Mouse (Mus musculus) bone marrow macrophage, adult 2 months (primary cell): ENCODE measurements around the gene Cdh5. TPM values are rescaled to one million over a fixed set of nuclear protein-coding genes. Genes with fewer than 3 reads are reported as not detected.
"Not testable (repeated sequence)": the region's sequence is repeated elsewhere in the genome, so short reads cannot be mapped to it uniquely, and the experiment has no call there.

ENCODE experiments used
- H3K27ac ChIP-seq: 2 replicates; pipeline ENCODE4 v1.5.1; 2012; ENCODE audit warnings: low read depth, low read length; ENCODE audit not compliant: insufficient read depth
- H3K4me1 ChIP-seq: 2 replicates; pipeline ENCODE4 v1.6.1; 2012; ENCODE audit warnings: low read length; ENCODE audit not compliant: control insufficient read depth, insufficient read depth
- H3K4me3 ChIP-seq: 2 replicates; pipeline ENCODE4 v1.5.1; 2012; ENCODE audit warnings: mild to moderate bottlenecking, low read length, moderate library complexity; ENCODE audit not compliant: insufficient read depth
- CTCF ChIP-seq: IDR thresholded peaks from 2 replicates; pipeline ENCODE4 v1.5.1; 2012; ENCODE audit warnings: low read depth, mild to moderate bottlenecking, low read length, moderate library complexity
- POLR2A ChIP-seq: IDR thresholded peaks from 2 replicates; pipeline ENCODE4 v1.6.1; 2012; ENCODE audit warnings: mild to moderate bottlenecking, low read depth, low read length, borderline replicate concordance
- polyA plus RNA-seq: library from polyadenylated mRNA; stranded (reverse); fragments of >200 nt; gene quantifications from 2 replicates; pipeline ENCODE4 v1.2.4, GENCODE M21; 2012; ENCODE audit not compliant: missing spikeins, insufficient read depth, insufficient read length

Gene Cdh5
- polyA plus RNA-seq: 0.19 TPM in 1 of 2 replicates, not detected in the other

- Histone ChIP-seq H3K4me3 (no peak within 1 kb of the TSS), H3K27ac (no peak within 1 kb of the TSS), H3K4me1 (peaks cover 6% of the 10 kb centered on the region; the same call in 1 of the 2 replicates)
- TF ChIP-seq POLR2A: no peak
- TF ChIP-seq CTCF: no peak
Observed at GRCm38 (mm10) chr8:104101415-104101814, at the start of gene Cdh5. TSS of gene Cdh5 (plus strand) at chr8:104101625.

GRCm38 (mm10) chr8:104059922-104060321 lies 41.5 kb upstream of the Cdh5 start:
- H3K4me3 ChIP-seq: no peak overlapping the region
- H3K4me1 ChIP-seq: no peaks in the 10 kb centered on the region
- H3K27ac ChIP-seq: no peak overlapping the region
- TF ChIP-seq POLR2A: no peak
- TF ChIP-seq CTCF: no peak

GRCm38 (mm10) chr8:104060446-104060845 lies 41.0 kb upstream of the Cdh5 start:
- TF ChIP-seq POLR2A (no peak), CTCF (no peak)
- H3K4me1 ChIP-seq: no peaks in the 10 kb centered on the region

GRCm38 (mm10) chr8:104061048-104061988 lies 40.1 kb upstream of the Cdh5 start:
- no peaks in the 10 kb centered on the region for H3K4me1 ChIP-seq
- no peak overlapping the region for H3K4me3 ChIP-seq
- no peak overlapping the region for H3K27ac ChIP-seq
- TF ChIP-seq CTCF: no peak
- no peak for TF ChIP-seq POLR2A

More at GRCm38 (mm10) chr8:104060446-104060845, 41.0 kb upstream of the Cdh5 start:
- no peak overlapping the region for H3K27ac ChIP-seq
- no peak overlapping the region for H3K4me3 ChIP-seq

- no peak for TF ChIP-seq CTCF
- TF ChIP-seq POLR2A: no peak
- H3K27ac ChIP-seq: no peak overlapping the region
Observed at GRCm38 (mm10) chr8:104061989-104062820, 39.2 kb upstream of the Cdh5 start.

GRCm38 (mm10) chr8:104065223-104065622 lies 36.2 kb upstream of the Cdh5 start:
- no peak for TF ChIP-seq POLR2A
- no peak for TF ChIP-seq CTCF
- H3K27ac ChIP-seq: no peak overlapping the region
- no peak overlapping the region for H3K4me3 ChIP-seq
- H3K4me1 ChIP-seq: no peaks in the 10 kb centered on the region

More at GRCm38 (mm10) chr8:104061989-104062820, 39.2 kb upstream of the Cdh5 start:
- H3K4me1 ChIP-seq: no peaks in the 10 kb centered on the region
- no peak overlapping the region for H3K4me3 ChIP-seq

- Histone ChIP-seq H3K27ac (no peak overlapping the region), H3K4me3 (no peak overlapping the region), H3K4me1 (no peaks in the 10 kb centered on the region)
- TF ChIP-seq POLR2A (no peak), CTCF (no peak)
Observed at GRCm38 (mm10) chr8:104065906-104066518, 35.4 kb upstream of the Cdh5 start.

GRCm38 (mm10) chr8:104067390-104067925 lies 34.0 kb upstream of the Cdh5 start:
- H3K4me1 ChIP-seq: no peaks in the 10 kb centered on the region
- TF ChIP-seq POLR2A (no peak), CTCF (no peak)
- no peak overlapping the region for H3K4me3 ChIP-seq
- no peak overlapping the region for H3K27ac ChIP-seq

- TF ChIP-seq POLR2A: no peak
- no peak overlapping the region for H3K4me3 ChIP-seq
- H3K4me1 ChIP-seq: no peaks in the 10 kb centered on the region
- no peak overlapping the region for H3K27ac ChIP-seq
Observed at GRCm38 (mm10) chr8:104068421-104069035, 32.9 kb upstream of the Cdh5 start.

- not testable (repeated sequence) for H3K4me3 ChIP-seq, H3K27ac ChIP-seq, H3K4me1 ChIP-seq
Observed at GRCm38 (mm10) chr8:104070201-104070865, 31.1 kb upstream of the Cdh5 start.
